Mouse (Mus musculus) frontal cortex, postnatal 25 days (tissue): Measurements from ENCODE around the gene Pask.

Experiments
- DNase-seq, 2 experiments: peaks; one replicate each; pipeline ENCODE4 v3.0.0; 2022; ENCODE audit warnings: low spot score in 2 of 2

Pask gene

DNA sequence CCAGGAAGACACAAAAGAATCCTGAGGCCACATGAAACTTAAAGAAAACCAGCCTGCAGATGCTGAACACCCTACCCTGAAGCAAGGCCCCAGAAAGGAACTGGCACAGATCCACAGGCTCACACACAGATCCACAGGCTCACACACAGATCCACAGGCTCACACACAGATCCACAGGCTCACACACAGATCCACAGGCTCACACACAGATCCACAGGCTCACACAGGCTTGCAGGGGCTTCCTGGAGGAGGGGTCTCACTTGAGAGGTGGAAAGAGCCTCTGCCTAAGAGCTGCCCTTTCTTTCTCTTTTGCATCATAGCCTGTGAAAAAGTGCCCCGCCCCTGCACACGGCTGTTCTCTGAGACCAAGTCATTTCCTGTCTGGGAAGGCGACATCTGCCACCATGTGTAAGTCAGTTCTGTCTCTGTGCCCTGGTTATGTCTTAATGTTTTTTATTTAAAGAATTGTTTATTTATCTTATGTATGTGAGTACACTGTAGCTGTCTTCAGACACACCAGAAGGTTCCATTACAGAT, 53.5 kb downstream of the Pask start:
- DNase-seq, result no peak

- no peak for DNase-seq
Observed at GRCm38 (mm10) chr1:93277041-93277440, 66.2 kb downstream of the Pask start.

- no peak for DNase-seq
Observed at GRCm38 (mm10) chr1:93275561-93275960, 67.7 kb downstream of the Pask start.

GRCm38 (mm10) chr1:93272409-93272821, 70.9 kb downstream of the Pask start:
- DNase-seq, result no peak

DNA sequence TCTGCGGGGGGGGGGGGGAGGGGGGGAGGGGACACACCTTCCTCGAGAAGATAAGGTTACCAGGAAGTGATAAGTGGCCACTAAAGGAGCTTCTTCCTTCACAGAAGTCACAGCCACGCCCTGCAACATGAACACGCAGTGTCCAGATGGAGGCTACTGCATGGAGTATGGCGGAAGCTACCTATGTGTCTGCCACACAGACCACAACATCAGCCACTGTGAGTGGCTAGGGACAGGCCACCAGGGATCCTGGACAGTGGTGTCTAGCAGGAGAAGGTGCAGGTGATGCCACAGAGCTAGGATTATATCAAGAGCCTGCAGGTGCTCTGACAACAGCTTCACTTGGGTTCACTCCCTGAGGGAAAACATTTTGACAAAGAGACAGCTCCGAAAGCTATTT, 71.5 kb downstream of the Pask start:
- no peak for DNase-seq

- no peak for DNase-seq
Observed at GRCm38 (mm10) chr1:93270516-93271240, 72.6 kb downstream of the Pask start.

DNA sequence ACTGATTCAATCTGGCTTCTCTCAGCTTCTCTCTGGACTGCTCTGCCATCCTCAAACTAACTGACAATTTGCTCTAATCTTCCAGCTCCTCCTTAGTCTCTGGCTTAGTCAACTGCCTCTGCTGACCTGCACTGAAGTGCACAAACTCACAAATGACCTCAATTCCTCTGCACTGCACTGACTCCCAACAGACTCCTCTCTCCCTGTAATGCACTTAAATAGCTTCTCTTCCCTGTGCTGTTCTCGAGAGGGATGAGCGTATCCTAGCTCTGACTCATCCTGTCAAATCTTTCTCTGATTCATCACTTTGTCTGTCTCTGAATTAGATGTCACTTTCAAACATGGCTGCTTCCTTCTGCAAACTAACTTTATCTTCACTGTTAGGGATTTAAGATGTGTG, 75.0 kb downstream of the Pask start:
- no peak for DNase-seq

- no peak for DNase-seq
Observed at GRCm38 (mm10) chr1:93267207-93267606, 76.1 kb downstream of the Pask start.
